Mouse (Mus musculus): ENCODE results near the gene Abracl. TPM values are rescaled to one million over a fixed set of nuclear protein-coding genes. Genes with fewer than 3 reads are reported as not detected.

Abracl gene
- polyA plus RNA-seq, 1 experiment from 2014 or later: 160 TPM

GRCm38 (mm10) chr10:18020443-18020842 lies 2.6 kb downstream of the Abracl start:
- ATAC-seq (ENCODE audit: insufficient number of reproducible peaks, insufficient read depth, low FRiP score, low TSS enrichment, low read depth): no peak
- Histone ChIP-seq H3K4me1 (peaks cover 12% of the 10 kb centered on the region), H3K9ac (no peak overlapping the region), H3K4me3 (no peak overlapping the region), H3K4me2 (no peak overlapping the region), H3K36me3 (peaks cover 26% of the 10 kb centered on the region), H3K27ac (no peak overlapping the region), H3K9me3 (no peaks in the 10 kb centered on the region), H3K27me3 (no peaks in the 10 kb centered on the region)
- 81% methylated on average over 7 of the region's 7 CpGs for WGBS

GRCm38 (mm10) chr10:18011761-18012160 lies 11.3 kb downstream of the Abracl start:
- H3K4me2 ChIP-seq: no peak overlapping the region
- peaks cover 38% of the 10 kb centered on the region for H3K36me3 ChIP-seq
- H3K27me3 ChIP-seq: no peaks in the 10 kb centered on the region
- H3K4me3 ChIP-seq: no peak overlapping the region
- no peak overlapping the region for H3K27ac ChIP-seq
- H3K9me3 ChIP-seq: no peaks in the 10 kb centered on the region
- ATAC-seq (ENCODE audit: insufficient number of reproducible peaks, insufficient read depth, low FRiP score, low TSS enrichment, low read depth): no peak
- WGBS: 81% methylated on average over 5 of the region's 5 CpGs
- H3K9ac ChIP-seq: no peak overlapping the region
- H3K4me1 ChIP-seq: no peaks in the 10 kb centered on the region

- no peak overlapping the region for H3K4me2 ChIP-seq
- H3K9ac ChIP-seq: no peak overlapping the region
- ATAC-seq (ENCODE audit: insufficient number of reproducible peaks, insufficient read depth, low FRiP score, low TSS enrichment, low read depth): no peak
- H3K27ac ChIP-seq: no peak overlapping the region
- no peak overlapping the region for H3K4me3 ChIP-seq
- WGBS: 84% methylated on average over 1 of the region's 1 CpGs
- no peaks in the 10 kb centered on the region for H3K9me3 ChIP-seq
- H3K27me3 ChIP-seq: no peaks in the 10 kb centered on the region
- no peaks in the 10 kb centered on the region for H3K4me1 ChIP-seq
- peaks cover 22% of the 10 kb centered on the region for H3K36me3 ChIP-seq
These were observed 13.3 kb downstream of the Abracl start for GRCm38 (mm10) chr10:18009744-18010143.

- H3K9me3 ChIP-seq: no peaks in the 10 kb centered on the region
- no peaks in the 10 kb centered on the region for H3K4me1 ChIP-seq
- peaks cover 12% of the 10 kb centered on the region for H3K36me3 ChIP-seq
- H3K27ac ChIP-seq: no peak overlapping the region
- no peak for ATAC-seq (ENCODE audit: insufficient number of reproducible peaks, insufficient read depth, low FRiP score, low TSS enrichment, low read depth)
- no peak overlapping the region for H3K4me2 ChIP-seq
- no peak overlapping the region for H3K4me3 ChIP-seq
- no peak overlapping the region for H3K9ac ChIP-seq
- no peaks in the 10 kb centered on the region for H3K27me3 ChIP-seq
These were observed 15.0 kb downstream of the Abracl start for GRCm38 (mm10) chr10:18008118-18008517.

- no peak overlapping the region for H3K4me2 ChIP-seq
These were observed 15.8 kb downstream of the Abracl start for GRCm38 (mm10) chr10:18007243-18007642.

GRCm38 (mm10) chr10:18006756-18007155 lies 16.3 kb downstream of the Abracl start:
- WGBS: 90% methylated on average over 1 of the region's 1 CpGs
- no peak overlapping the region for H3K4me3 ChIP-seq
- no peak overlapping the region for H3K4me2 ChIP-seq
- H3K9ac ChIP-seq: no peak overlapping the region
- H3K9me3 ChIP-seq: no peaks in the 10 kb centered on the region
- no peak for ATAC-seq (ENCODE audit: insufficient number of reproducible peaks, insufficient read depth, low FRiP score, low TSS enrichment, low read depth)
- no peak overlapping the region for H3K27ac ChIP-seq
- peaks cover 12% of the 10 kb centered on the region for H3K36me3 ChIP-seq
- H3K27me3 ChIP-seq: no peaks in the 10 kb centered on the region
- no peaks in the 10 kb centered on the region for H3K4me1 ChIP-seq

More at GRCm38 (mm10) chr10:18007243-18007642, 15.8 kb downstream of the Abracl start:
- H3K27me3 ChIP-seq: no peaks in the 10 kb centered on the region
- ATAC-seq (ENCODE audit: insufficient number of reproducible peaks, insufficient read depth, low FRiP score, low TSS enrichment, low read depth): no peak
- no peak overlapping the region for H3K27ac ChIP-seq
- 87% methylated on average over 3 of the region's 3 CpGs for WGBS
- H3K9ac ChIP-seq: no peak overlapping the region
- H3K9me3 ChIP-seq: no peaks in the 10 kb centered on the region
- no peak overlapping the region for H3K4me3 ChIP-seq
- no peaks in the 10 kb centered on the region for H3K4me1 ChIP-seq
- H3K36me3 ChIP-seq: peaks cover 12% of the 10 kb centered on the region

GRCm38 (mm10) chr10:18005136-18005955 lies 17.7 kb downstream of the Abracl start:
- Histone ChIP-seq H3K4me1 (no peaks in the 10 kb centered on the region), H3K4me3 (no peak overlapping the region), H3K4me2 (no peak overlapping the region; the same call in 1 of the 2 replicates), H3K27ac (peak overlapping the region; percentile 49), H3K9me3 (no peaks in the 10 kb centered on the region), H3K36me3 (peaks cover 7% of the 10 kb centered on the region), H3K9ac (no peak overlapping the region), H3K27me3 (no peaks in the 10 kb centered on the region)
- no peak for ATAC-seq (ENCODE audit: insufficient number of reproducible peaks, insufficient read depth, low FRiP score, low TSS enrichment, low read depth)
- WGBS: 63% methylated on average over 7 of the region's 7 CpGs

- Histone ChIP-seq H3K36me3 (no peaks in the 10 kb centered on the region), H3K9me3 (no peaks in the 10 kb centered on the region), H3K27me3 (no peaks in the 10 kb centered on the region), H3K27ac (no peak overlapping the region), H3K9ac (no peak overlapping the region), H3K4me1 (no peaks in the 10 kb centered on the region), H3K4me2 (no peak overlapping the region), H3K4me3 (no peak overlapping the region)
- ATAC-seq (ENCODE audit: insufficient number of reproducible peaks, insufficient read depth, low FRiP score, low TSS enrichment, low read depth): no peak
- 82% methylated on average over 12 of the region's 12 CpGs for WGBS
These were observed 19.0 kb downstream of the Abracl start for GRCm38 (mm10) chr10:18003966-18004637.

GRCm38 (mm10) chr10:17990576-17990975 lies 32.5 kb downstream of the Abracl start:
- no peaks in the 10 kb centered on the region for H3K36me3 ChIP-seq
- H3K4me1 ChIP-seq: no peaks in the 10 kb centered on the region
- no peaks in the 10 kb centered on the region for H3K9me3 ChIP-seq
- H3K4me3 ChIP-seq: no peak overlapping the region
- no peaks in the 10 kb centered on the region for H3K27me3 ChIP-seq
- no peak for ATAC-seq (ENCODE audit: insufficient number of reproducible peaks, insufficient read depth, low FRiP score, low TSS enrichment, low read depth)
- 86% methylated on average over 4 of the region's 4 CpGs for WGBS
- no peak overlapping the region for H3K9ac ChIP-seq
- H3K27ac ChIP-seq: no peak overlapping the region
- no peak overlapping the region for H3K4me2 ChIP-seq

GRCm38 (mm10) chr10:17989136-17989535 lies 34.0 kb downstream of the Abracl start:
- H3K4me2 ChIP-seq: no peak overlapping the region
- H3K27ac ChIP-seq: no peak overlapping the region
- H3K9me3 ChIP-seq: no peaks in the 10 kb centered on the region
- no peaks in the 10 kb centered on the region for H3K27me3 ChIP-seq
- no peak overlapping the region for H3K4me3 ChIP-seq
- H3K4me1 ChIP-seq: no peaks in the 10 kb centered on the region
- WGBS: 69% methylated on average over 6 of the region's 6 CpGs
- H3K36me3 ChIP-seq: no peaks in the 10 kb centered on the region
- ATAC-seq (ENCODE audit: insufficient number of reproducible peaks, insufficient read depth, low FRiP score, low TSS enrichment, low read depth): no peak
- H3K9ac ChIP-seq: no peak overlapping the region

GRCm38 (mm10) chr10:17987823-17988423 lies 35.2 kb downstream of the Abracl start:
- Histone ChIP-seq H3K4me3 (no peak overlapping the region), H3K27ac (no peak overlapping the region), H3K36me3 (no peaks in the 10 kb centered on the region), H3K27me3 (no peaks in the 10 kb centered on the region), H3K4me2 (no peak overlapping the region), H3K4me1 (no peaks in the 10 kb centered on the region), H3K9me3 (no peaks in the 10 kb centered on the region), H3K9ac (no peak overlapping the region)
- 83% methylated on average over 8 of the region's 8 CpGs for WGBS
- ATAC-seq (ENCODE audit: insufficient number of reproducible peaks, insufficient read depth, low FRiP score, low TSS enrichment, low read depth): no peak

GRCm38 (mm10) chr10:17983313-17983712 lies 39.8 kb downstream of the Abracl start:
- no peaks in the 10 kb centered on the region for H3K27me3 ChIP-seq
- H3K9ac ChIP-seq: no peak overlapping the region
- no peak overlapping the region for H3K4me3 ChIP-seq
- H3K4me1 ChIP-seq: no peaks in the 10 kb centered on the region
- no peak for ATAC-seq (ENCODE audit: insufficient number of reproducible peaks, insufficient read depth, low FRiP score, low TSS enrichment, low read depth)
- WGBS: 91% methylated on average over 2 of the region's 2 CpGs
- H3K36me3 ChIP-seq: no peaks in the 10 kb centered on the region
- no peak overlapping the region for H3K4me2 ChIP-seq
- no peak overlapping the region for H3K27ac ChIP-seq
- H3K9me3 ChIP-seq: no peaks in the 10 kb centered on the region
